Mouse (Mus musculus): ENCODE results near the gene Tshz2. TPM values are rescaled to one million over a fixed set of nuclear protein-coding genes. Genes with fewer than 3 reads are reported as not detected.

Tshz2 gene
- total RNA-seq, 2 experiments from 2014 or later: 38.7 to 40.3 TPM

GRCm38 (mm10) chr2:169951041-169951440, 318.2 kb downstream of the Tshz2 start:
- intact Hi-C loops (cut with DNase I): no loop called here
- no peak for DNase-seq (ENCODE audit: extremely low spot score in 1 of 2, low spot score in 2 of 2)

DNA sequence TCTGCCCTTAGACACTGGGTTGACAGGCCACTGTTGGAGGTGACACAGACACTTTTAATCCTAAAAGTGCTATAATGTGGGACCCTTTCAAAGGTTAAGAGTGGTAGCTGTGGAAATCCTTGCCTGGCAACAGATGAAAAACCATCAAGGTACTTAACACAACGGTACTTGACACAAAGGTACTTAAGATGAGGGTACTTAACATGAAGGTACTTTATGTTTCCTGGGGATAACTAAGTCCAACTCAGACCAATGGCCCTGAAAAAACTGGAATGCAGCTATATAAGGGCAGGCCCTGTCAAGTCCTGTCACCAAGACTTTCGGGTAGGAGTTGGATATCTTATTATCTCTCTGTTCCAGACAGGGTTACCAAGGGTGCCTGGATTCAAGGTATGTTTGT, 320.2 kb downstream of the Tshz2 start:
- intact Hi-C loops (cut with DNase I): no loop called here

GRCm38 (mm10) chr2:169958736-169959573, 326.1 kb downstream of the Tshz2 start:
- intact Hi-C loops (cut with DNase I): no loop called here
- peak in 1 of 2 experiments; percentile 2 for DNase-seq (ENCODE audit: extremely low spot score in 1 of 2, low spot score in 2 of 2)

More for the DNA sequence above, 320.2 kb downstream of the Tshz2 start:
- DNase-seq (ENCODE audit: extremely low spot score in 1 of 2, low spot score in 2 of 2): no peak

DNA sequence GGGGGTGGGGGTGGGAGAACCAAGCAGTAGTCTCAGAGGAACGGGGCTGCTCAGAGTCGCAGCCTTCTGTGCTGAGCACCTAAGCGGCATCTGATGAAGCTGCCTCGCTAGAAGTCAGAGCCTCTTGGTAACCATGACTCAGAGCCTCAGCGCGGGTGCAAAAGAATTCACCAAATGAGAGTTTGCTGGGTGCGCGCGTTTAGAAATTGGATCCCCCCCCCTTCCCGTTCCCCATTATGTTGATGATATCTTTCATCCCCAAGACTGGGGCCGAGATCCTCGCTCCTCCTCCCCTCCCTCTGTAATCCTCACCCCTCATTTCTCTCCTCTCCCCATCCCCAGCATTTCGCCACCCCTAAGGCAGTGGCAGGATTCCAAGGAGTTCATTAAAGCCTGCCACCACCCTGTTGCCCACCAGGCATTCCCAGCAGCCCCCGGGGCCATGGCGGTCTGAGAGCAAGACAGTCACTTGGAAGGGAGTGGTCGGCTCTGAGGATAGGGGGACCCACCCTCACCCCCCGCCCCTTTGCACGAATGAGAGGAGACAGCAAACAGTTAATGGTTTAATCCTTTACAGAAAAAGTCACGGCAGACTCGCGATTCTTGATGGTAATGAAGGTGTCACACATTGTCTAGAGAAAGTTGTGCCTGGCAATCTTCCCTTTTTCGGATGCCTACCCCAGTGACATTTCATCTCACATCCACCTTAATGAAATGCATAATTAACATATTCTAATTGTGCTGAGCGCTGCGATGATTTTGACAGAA, 328.8 kb downstream of the Tshz2 start:
- DNase-seq (ENCODE audit: extremely low spot score in 1 of 2, low spot score in 2 of 2): peak; percentile 20 to 26
- intact Hi-C loops (cut with DNase I): no loop called here

GRCm38 (mm10) chr2:169962231-169962600, 329.4 kb downstream of the Tshz2 start:
- intact Hi-C loops (cut with DNase I): no loop called here
- DNase-seq (ENCODE audit: extremely low spot score in 1 of 2, low spot score in 2 of 2): no peak

- intact Hi-C loops (cut with DNase I): no loop called here
- DNase-seq (ENCODE audit: extremely low spot score in 1 of 2, low spot score in 2 of 2): no peak
These were observed 330.0 kb downstream of the Tshz2 start for GRCm38 (mm10) chr2:169962776-169963175.

DNA sequence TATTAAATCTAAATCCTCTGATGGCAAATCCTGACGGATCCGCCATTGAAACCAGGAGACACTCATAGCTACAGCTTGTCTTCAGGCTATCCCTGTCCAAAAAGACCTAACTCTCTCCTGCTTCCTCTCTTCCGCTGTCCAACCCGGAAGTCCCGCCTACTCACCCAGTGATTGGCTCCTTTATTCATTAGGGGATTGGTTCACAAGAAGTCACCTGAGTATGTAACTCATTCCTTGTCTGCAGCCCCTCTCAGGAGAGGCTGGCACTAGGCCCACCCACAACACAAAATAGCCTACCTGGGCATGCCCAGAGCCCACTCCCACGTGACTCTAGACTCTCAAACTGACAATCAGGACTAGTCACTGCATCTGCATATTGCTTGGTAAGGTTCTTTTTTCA, 337.7 kb downstream of the Tshz2 start:
- no peak for DNase-seq (ENCODE audit: extremely low spot score in 1 of 2, low spot score in 2 of 2)
- intact Hi-C loops (cut with DNase I): no loop called here

GRCm38 (mm10) chr2:169982925-169983324, 350.1 kb downstream of the Tshz2 start:
- no peak for DNase-seq (ENCODE audit: extremely low spot score in 1 of 2, low spot score in 2 of 2)
- intact Hi-C loops (cut with DNase I): no loop called here

- DNase-seq (ENCODE audit: extremely low spot score in 1 of 2, low spot score in 2 of 2): no peak
- intact Hi-C loops (cut with DNase I): no loop called here
These were observed 354.4 kb downstream of the Tshz2 start for GRCm38 (mm10) chr2:169987186-169987585.

DNA sequence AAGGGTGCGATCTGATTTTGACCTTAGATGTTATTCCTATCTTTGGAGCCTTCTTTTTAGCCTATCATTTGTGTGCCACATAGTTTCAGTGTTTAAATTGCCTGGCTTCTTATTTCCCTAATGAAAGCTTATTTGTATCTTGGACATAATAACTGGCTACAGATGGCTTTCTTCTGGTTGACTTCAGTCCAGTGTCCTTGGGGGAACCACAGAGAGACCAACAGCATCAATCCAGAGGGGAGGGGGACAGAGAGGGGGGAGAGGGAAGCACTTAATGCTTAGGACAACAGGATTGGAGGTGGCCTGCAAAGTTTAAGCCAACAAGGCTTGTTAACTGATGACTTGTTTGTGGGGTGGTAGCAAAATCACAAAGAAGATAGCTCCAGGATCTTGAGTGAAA, 356.4 kb downstream of the Tshz2 start:
- DNase-seq (ENCODE audit: extremely low spot score in 1 of 2, low spot score in 2 of 2): no peak
- intact Hi-C loops (cut with DNase I): no loop called here

DNA sequence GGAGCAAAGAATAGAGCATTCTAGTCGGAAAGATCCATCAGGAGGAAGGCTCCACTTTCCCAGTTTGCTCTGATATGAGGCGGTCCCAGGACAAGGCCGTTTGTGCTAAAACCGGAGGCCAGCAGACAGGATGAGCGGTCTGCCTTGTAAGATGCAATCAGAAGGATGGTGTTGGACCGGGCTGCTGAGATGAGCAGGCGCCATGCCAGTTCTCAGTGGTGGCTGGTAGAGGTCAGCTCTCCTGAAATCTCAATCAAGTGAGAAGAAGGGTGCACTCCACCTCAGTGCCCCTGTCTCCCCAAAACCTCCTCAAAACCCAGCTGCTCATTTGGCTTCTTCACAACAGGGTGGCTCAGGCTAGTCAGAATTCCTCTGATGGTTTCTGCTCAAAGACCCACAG, 358.2 kb downstream of the Tshz2 start:
- DNase-seq (ENCODE audit: extremely low spot score in 1 of 2, low spot score in 2 of 2): no peak
- intact Hi-C loops (cut with DNase I): no loop called here

DNA sequence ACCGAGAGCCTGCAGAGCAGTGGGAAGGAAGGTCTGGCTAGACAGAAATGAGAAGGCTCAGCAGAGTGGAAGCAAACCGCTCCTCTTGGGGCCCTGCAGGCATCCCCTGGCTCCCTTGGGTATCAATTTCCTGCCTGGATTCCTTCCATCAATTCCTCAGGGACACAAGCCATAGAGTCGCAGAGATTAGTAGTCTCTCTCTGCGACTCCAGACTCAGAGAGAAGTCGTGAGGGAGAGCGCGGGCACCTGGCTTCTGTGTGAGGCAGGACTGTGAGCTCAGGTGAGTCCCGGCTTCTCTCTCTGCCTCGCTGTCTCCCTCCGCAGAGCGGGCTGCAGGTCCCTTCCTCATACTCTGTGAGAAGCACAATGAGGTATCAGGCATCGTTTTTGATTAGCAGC, 363.2 kb downstream of the Tshz2 start:
- DNase-seq (ENCODE audit: extremely low spot score in 1 of 2, low spot score in 2 of 2): peak in 1 of 2 experiments; percentile 26
- intact Hi-C loops (cut with DNase I): no loop called here

GRCm38 (mm10) chr2:169996501-169997237, 363.9 kb downstream of the Tshz2 start:
- intact Hi-C loops (cut with DNase I): no loop called here
- DNase-seq (ENCODE audit: extremely low spot score in 1 of 2, low spot score in 2 of 2): no peak

DNA sequence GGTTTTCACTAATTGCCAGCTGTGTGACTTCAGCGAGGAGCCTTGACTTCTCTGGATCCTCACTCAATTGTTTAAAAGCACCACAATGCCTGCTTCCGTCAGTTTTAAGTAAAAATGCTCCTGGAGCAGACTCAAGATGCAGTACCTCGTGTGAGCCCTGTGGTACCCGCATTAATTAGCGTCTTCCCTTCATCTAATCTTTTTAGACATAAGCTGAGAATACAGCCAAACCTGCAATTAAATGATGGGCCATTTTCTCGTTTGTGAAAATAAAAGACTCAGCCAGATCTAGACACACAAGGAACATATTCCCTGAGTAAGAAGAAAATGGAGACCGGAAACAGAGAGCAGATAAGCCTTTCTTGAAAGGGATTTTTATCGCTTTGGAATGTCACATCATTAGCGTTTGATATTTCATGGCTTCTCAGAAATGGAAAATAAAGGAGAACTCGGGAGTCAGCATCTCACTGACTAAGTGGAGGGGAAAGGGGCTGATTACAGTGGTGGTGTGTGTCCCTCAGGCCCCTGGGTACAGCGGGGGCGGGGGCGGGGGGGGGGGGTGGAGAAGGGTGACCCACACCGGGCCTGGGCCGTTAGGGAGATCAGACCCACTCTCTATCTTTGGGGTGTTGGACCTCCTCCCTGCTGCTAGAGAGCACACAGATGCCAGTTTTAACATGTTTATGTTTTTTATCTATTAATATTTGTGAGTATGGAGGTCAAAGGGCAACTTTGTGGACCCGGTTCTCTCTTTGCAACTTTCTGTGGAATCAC, 364.6 kb downstream of the Tshz2 start:
- intact Hi-C loops (cut with DNase I): no loop called here
- no peak for DNase-seq (ENCODE audit: extremely low spot score in 1 of 2, low spot score in 2 of 2)

DNA sequence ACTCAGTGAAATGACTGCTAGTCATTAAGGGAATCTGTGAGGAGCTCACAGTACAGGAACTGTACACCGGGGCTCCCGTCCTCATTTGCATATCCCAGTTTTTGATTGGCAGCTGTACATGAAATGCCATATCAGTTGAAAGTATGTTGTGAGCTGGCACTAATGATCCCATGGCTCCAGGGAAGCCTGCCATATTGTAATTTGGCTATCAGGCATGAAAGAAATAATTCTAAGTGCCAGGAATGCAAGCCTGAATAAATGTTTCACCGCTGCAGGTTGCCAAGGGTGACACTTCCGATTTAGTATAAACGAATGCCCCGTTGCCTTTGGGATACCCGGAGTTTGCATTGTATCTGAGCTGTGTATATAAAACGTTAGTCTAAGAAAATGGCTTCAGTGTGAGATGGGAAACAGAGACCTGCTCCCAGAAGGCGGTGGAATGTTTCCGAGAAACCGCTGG, 366.1 kb downstream of the Tshz2 start:
- intact Hi-C loops (cut with DNase I): no loop called here
- DNase-seq (ENCODE audit: extremely low spot score in 1 of 2, low spot score in 2 of 2): no peak

DNA sequence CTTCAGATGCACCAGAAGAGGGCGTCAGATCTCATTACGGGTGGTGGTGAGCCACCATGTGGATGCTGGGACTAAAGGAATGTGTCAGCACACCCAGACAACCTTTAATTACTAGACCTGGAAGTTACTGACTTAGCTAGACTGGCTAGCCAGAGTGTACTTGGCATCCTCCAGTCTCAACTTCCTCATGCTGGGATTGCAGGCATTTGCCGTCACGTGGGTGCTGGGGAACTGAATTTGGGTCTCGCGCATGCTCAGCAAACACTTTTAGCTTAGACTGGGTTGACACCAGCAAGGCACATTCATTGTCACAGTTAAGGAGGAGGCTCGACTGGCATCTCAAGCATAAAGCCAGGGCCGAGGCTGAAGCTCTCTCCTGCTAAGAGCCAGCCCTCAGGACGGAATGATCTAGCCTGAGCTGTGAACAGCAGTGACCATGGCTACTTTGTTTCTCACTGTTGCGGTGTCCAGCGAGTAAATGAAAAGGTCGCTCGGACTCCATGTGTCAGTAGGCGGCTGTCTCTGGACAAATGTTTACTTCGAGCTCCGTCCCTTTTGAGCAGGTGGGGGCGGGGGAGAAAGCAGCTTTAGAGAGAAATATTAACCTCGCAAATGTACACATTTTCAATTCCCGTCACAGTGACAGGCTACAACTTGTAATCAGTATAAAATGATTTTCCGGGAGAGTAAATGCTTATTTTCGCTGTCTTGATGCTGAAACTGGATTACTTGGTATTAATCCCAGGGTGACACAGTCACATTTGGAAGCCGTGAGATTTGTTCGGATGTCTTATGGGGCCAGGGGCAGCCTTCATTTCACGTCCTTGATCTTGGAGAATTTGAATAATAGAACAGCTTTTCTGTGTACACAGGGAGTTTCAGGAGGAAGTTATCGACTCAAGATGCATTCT, 370.0 kb downstream of the Tshz2 start:
- intact Hi-C loops (cut with DNase I): no loop called here
- peak; percentile 17 to 61 for DNase-seq (ENCODE audit: extremely low spot score in 1 of 2, low spot score in 2 of 2)

DNA sequence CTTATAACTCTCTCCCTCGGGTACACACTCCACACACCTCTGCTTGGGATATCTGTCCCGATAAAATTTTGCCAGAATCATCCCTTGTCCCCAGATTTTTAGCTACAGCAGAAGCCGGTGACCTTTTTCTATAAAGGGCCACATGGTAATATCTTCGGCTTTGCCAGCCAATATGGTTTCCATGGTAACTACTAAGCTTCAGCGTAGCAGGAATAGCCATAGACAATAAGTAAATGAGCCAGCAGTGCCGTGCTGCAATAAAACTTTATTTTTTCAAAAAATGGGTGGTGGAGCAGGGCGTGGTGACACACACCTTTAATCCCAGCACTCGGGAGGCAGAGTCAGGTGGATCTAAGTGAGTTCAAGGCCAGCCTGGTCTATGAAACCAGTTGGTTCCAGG, 370.9 kb downstream of the Tshz2 start:
- intact Hi-C loops (cut with DNase I): no loop called here
- no peak for DNase-seq (ENCODE audit: extremely low spot score in 1 of 2, low spot score in 2 of 2)

DNA sequence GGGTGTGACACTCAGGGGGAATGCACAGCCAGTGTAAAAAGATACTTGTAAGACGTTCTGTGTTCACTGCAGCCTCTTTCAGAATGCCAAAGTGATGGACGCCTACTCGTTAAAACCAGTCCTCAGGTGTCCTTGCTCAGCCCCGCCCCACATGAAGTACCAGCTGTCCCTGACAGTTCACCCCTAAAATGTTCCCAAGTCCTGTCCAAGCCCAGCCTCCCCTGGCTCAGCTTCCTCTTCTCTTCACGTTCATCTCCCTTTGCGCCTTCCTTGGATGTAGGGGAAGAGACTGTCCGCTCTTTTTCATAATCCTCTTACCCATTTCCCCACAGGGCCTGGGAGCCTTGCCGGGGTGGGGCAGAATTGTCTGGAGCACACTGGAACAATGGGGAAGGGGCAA, 374.0 kb downstream of the Tshz2 start:
- intact Hi-C loops (cut with DNase I): no loop called here
- no peak for DNase-seq (ENCODE audit: extremely low spot score in 1 of 2, low spot score in 2 of 2)
